Comparison of ENCODE assay signal across 20 mouse cellular contexts in genomic region chr1:156620292-156620909, GRCm38 (mm10). TPM values are rescaled to one million over a fixed set of nuclear protein-coding genes. Genes with fewer than 3 reads are reported as not detected.
DNase-seq lines count a peak whose midpoint lies in the region; ATAC-seq lines count a peak whose summit lies in the region.
"Had no signal": no experiment of that assay in that cellular context is flagged by ENCODE, and none has a peak within 500 bp of the region (broad histone marks: within the 10 kb centered on the region; RNA-seq: fewer than 3 reads in every experiment).

No protein-coding gene starts in this region.

- H3K4me2 ChIP-seq in lung, embryonic 15.5 days: no peak overlapping the region
- H3K4me2 ChIP-seq: embryonic facial prominence, embryonic 13.5 days; hindbrain, embryonic 12.5 days; liver, embryonic 12.5 days had no signal

- peak; percentile 84 for DNase-seq in heart, adult 11 months
- no peak for DNase-seq in heart, embryonic 10.5 days (ENCODE audit: low spot score)
- DNase-seq in lung, postnatal 36 days: no peak
- DNase-seq in A20 (ENCODE audit: low read depth, low spot score) (peak; percentile 56), R1 (ENCODE audit: low read depth, low spot score) (peak; percentile 51)
- DNase-seq in ovary, postnatal 36 days (ENCODE audit: low spot score): no peak
- DNase-seq: adrenal gland, postnatal 10 days; cerebellum, adult 11-12 months; cerebellum, postnatal 14 days; kidney, adult 2 months; kidney, postnatal 25 days; layer of hippocampus, adult 9-11 months; lung, postnatal 10 days had no signal

- H3K27me3 ChIP-seq in heart, embryonic 10.5 days (ENCODE audit: insufficient read depth, poor library complexity, severe bottlenecking): no peaks in the 10 kb centered on the region
- no peaks in the 10 kb centered on the region for H3K27me3 ChIP-seq in lung, embryonic 15.5 days
- H3K27me3 ChIP-seq: embryonic facial prominence, embryonic 13.5 days; hindbrain, embryonic 12.5 days; liver, embryonic 12.5 days had no signal

- peak; percentile 66 for ATAC-seq in lung, embryonic 15.5 days (ENCODE audit: borderline replicate concordance, extremely low read depth, low FRiP score, low TSS enrichment)
- no peak for ATAC-seq in cerebellum, adult (ENCODE audit: insufficient number of reproducible peaks, low FRiP score, low TSS enrichment)
- ATAC-seq: liver, embryonic 12.5 days had no signal

- H3K27ac ChIP-seq in heart, embryonic 10.5 days: no peak overlapping the region
- H3K27ac ChIP-seq in lung, embryonic 15.5 days: peak overlapping the region; percentile 70
- H3K27ac ChIP-seq: embryonic facial prominence, embryonic 13.5 days; hindbrain, embryonic 12.5 days; limb, embryonic 10.5 days; liver, embryonic 12.5 days; stomach, postnatal 0 days had no signal

- H3K4me1 ChIP-seq in heart, embryonic 10.5 days: peaks cover 30% of the 10 kb centered on the region
- H3K4me1 ChIP-seq in lung, embryonic 15.5 days: peaks cover 29% of the 10 kb centered on the region

- no peaks in the 10 kb centered on the region for H3K9me3 ChIP-seq in heart, embryonic 10.5 days
- H3K9me3 ChIP-seq in lung, embryonic 15.5 days: no peaks in the 10 kb centered on the region
- H3K9me3 ChIP-seq: embryonic facial prominence, embryonic 13.5 days; hindbrain, embryonic 12.5 days; limb, embryonic 10.5 days; liver, embryonic 12.5 days had no signal

- WGBS in heart, embryonic 10.5 days: 59% methylated on average over 4 of the region's 4 CpGs
- WGBS in lung, embryonic 15.5 days: 54% methylated on average over 4 of the region's 4 CpGs

- no peak overlapping the region for H3K4me3 ChIP-seq in heart, embryonic 10.5 days
- no peak overlapping the region for H3K4me3 ChIP-seq in lung, embryonic 15.5 days
- H3K4me3 ChIP-seq: embryonic facial prominence, embryonic 13.5 days; hindbrain, embryonic 12.5 days; limb, embryonic 10.5 days; liver, embryonic 12.5 days had no signal

- no peak overlapping the region for H3K9ac ChIP-seq in lung, embryonic 15.5 days
- H3K9ac ChIP-seq: embryonic facial prominence, embryonic 13.5 days; hindbrain, embryonic 12.5 days; liver, embryonic 12.5 days had no signal

- H3K36me3 ChIP-seq in heart, embryonic 10.5 days: peaks cover 17% of the 10 kb centered on the region
- H3K36me3 ChIP-seq in lung, embryonic 15.5 days: peaks cover 10% of the 10 kb centered on the region

RNA-seq across cellular contexts. Expression of gene Tor3a, which starts 53.8 kb away (rescaled TPM):
- polyA plus RNA-seq in heart, embryonic 10.5 days (2016; fragmentation: Nextera tagmentation; extraction: Ambion mirVana): 4.3 and 4.4 TPM in 2 replicates
- 12.1 and 12.3 TPM in 2 replicates for polyA plus RNA-seq in lung, embryonic 15.5 days (2015; fragmentation: Nextera tagmentation; extraction: Ambion mirVana)

Comparison
In these comparisons a context has a peak if more than half of its experiments do, and no peak if none do; other contexts are left out.
1. DNase-seq: peak in heart, adult 11 months (single experiment), A20 (single experiment) and R1 (single experiment); none in heart, embryonic 10.5 days (single experiment), lung, postnatal 36 days (single experiment) and ovary, postnatal 36 days (single experiment).